Mouse (Mus musculus): ENCODE results near the gene Camk2g. TPM values are rescaled to one million over a fixed set of nuclear protein-coding genes. Genes with fewer than 3 reads are reported as not detected.

Gene Camk2g
- polyA plus RNA-seq, 1 experiment = 74.2 TPM

- peaks cover 76% of the 10 kb centered on the region for H3K36me3 ChIP-seq (ENCODE audit: control insufficient read depth, insufficient read depth)
- TF ChIP-seq USF1 (IDR thresholded peaks at IDR 0.05; ENCODE audit: low read depth) (no peak), FOSL1 (IDR thresholded peaks at IDR 0.05; ENCODE audit: insufficient read depth, low read length, poor library complexity, severe bottlenecking) (no peak), MAX (IDR thresholded peaks at IDR 0.05) (no peak), CTCF (IDR thresholded peaks at IDR 0.05; ENCODE audit: control insufficient read depth, insufficient read depth, insufficient read length) (no peak), MYOG (IDR thresholded peaks at IDR 0.05; ENCODE audit: control insufficient read depth, extremely low read depth, insufficient read length) (no peak), MYOD1 (IDR thresholded peaks at IDR 0.05; ENCODE audit: control insufficient read depth, insufficient read length, low read depth) (no peak)
Measured at GRCm38 (mm10) chr14:20789593-20789992, 4.3 kb downstream of the Camk2g start.

GRCm38 (mm10) chr14:20788151-20788550, 5.7 kb downstream of the Camk2g start:
- Histone ChIP-seq H3ac (ENCODE audit: control insufficient read depth, insufficient read length, low read depth) (no peak overlapping the region), H3K36me3 (ENCODE audit: control insufficient read depth, insufficient read depth) (peaks cover 90% of the 10 kb centered on the region)
- TF ChIP-seq CTCF (IDR thresholded peaks at IDR 0.05; ENCODE audit: control insufficient read depth, insufficient read depth, insufficient read length) = no peak
- TF ChIP-seq MAX (IDR thresholded peaks at IDR 0.05) = no peak
- no peak for TF ChIP-seq FOSL1 (IDR thresholded peaks at IDR 0.05; ENCODE audit: insufficient read depth, low read length, poor library complexity, severe bottlenecking)
- TF ChIP-seq USF1 (IDR thresholded peaks at IDR 0.05; ENCODE audit: low read depth) = no peak

More at GRCm38 (mm10) chr14:20789593-20789992, 4.3 kb downstream of the Camk2g start:
- H3K4me3 ChIP-seq (ENCODE audit: insufficient read depth, poor library complexity, severe bottlenecking) = no peak overlapping the region
- H3K79me3 ChIP-seq (ENCODE audit: low read depth) = peaks cover 85% of the 10 kb centered on the region
- H3ac ChIP-seq (ENCODE audit: control insufficient read depth, insufficient read length, low read depth) = no peak overlapping the region
- H3K79me2 ChIP-seq (ENCODE audit: control insufficient read depth, insufficient read depth) = peaks cover 97% of the 10 kb centered on the region
- no peaks in the 10 kb centered on the region for H3K27me3 ChIP-seq (ENCODE audit: control insufficient read depth, insufficient read depth, insufficient read length)

GRCm38 (mm10) chr14:20786611-20787015, 7.3 kb downstream of the Camk2g start:
- Histone ChIP-seq H3K4me3 (ENCODE audit: insufficient read depth, poor library complexity, severe bottlenecking) (no peak overlapping the region), H3K27me3 (ENCODE audit: control insufficient read depth, insufficient read depth, insufficient read length) (no peaks in the 10 kb centered on the region), H3ac (ENCODE audit: control insufficient read depth, insufficient read length, low read depth) (no peak overlapping the region), H3K79me3 (ENCODE audit: low read depth) (peaks cover 91% of the 10 kb centered on the region), H3K36me3 (ENCODE audit: control insufficient read depth, insufficient read depth) (peaks cover 95% of the 10 kb centered on the region), H3K79me2 (ENCODE audit: control insufficient read depth, insufficient read depth) (peaks cover 100% of the 10 kb centered on the region)
- TF ChIP-seq CEBPB (IDR thresholded peaks at IDR 0.05; ENCODE audit: low read depth) (no peak), MAX (IDR thresholded peaks at IDR 0.05) (no peak), CTCF (IDR thresholded peaks at IDR 0.05; ENCODE audit: control insufficient read depth, insufficient read depth, insufficient read length) (no peak), MYOD1 (IDR thresholded peaks at IDR 0.05; ENCODE audit: control insufficient read depth, insufficient read length, low read depth) (no peak), MYOG (IDR thresholded peaks at IDR 0.05; ENCODE audit: control insufficient read depth, extremely low read depth, insufficient read length) (no peak), USF1 (IDR thresholded peaks at IDR 0.05; ENCODE audit: low read depth) (no peak), FOSL1 (IDR thresholded peaks at IDR 0.05; ENCODE audit: insufficient read depth, low read length, poor library complexity, severe bottlenecking) (no peak)

More at GRCm38 (mm10) chr14:20788151-20788550, 5.7 kb downstream of the Camk2g start:
- Histone ChIP-seq H3K27me3 (ENCODE audit: control insufficient read depth, insufficient read depth, insufficient read length) (no peaks in the 10 kb centered on the region), H3K79me2 (ENCODE audit: control insufficient read depth, insufficient read depth) (peaks cover 100% of the 10 kb centered on the region), H3K4me3 (ENCODE audit: insufficient read depth, poor library complexity, severe bottlenecking) (no peak overlapping the region), H3K79me3 (ENCODE audit: low read depth) (peaks cover 91% of the 10 kb centered on the region)

- TF ChIP-seq MYOD1 (IDR thresholded peaks at IDR 0.05; ENCODE audit: control insufficient read depth, insufficient read length, low read depth) (no peak), MAX (IDR thresholded peaks at IDR 0.05) (no peak), CEBPB (IDR thresholded peaks at IDR 0.05; ENCODE audit: low read depth) (no peak), FOSL1 (IDR thresholded peaks at IDR 0.05; ENCODE audit: insufficient read depth, low read length, poor library complexity, severe bottlenecking) (no peak), CTCF (IDR thresholded peaks at IDR 0.05; ENCODE audit: control insufficient read depth, insufficient read depth, insufficient read length) (no peak), MYOG (IDR thresholded peaks at IDR 0.05; ENCODE audit: control insufficient read depth, extremely low read depth, insufficient read length) (no peak), USF1 (IDR thresholded peaks at IDR 0.05; ENCODE audit: low read depth) (no peak)
- H3K79me2 ChIP-seq (ENCODE audit: control insufficient read depth, insufficient read depth) = peaks cover 100% of the 10 kb centered on the region
- H3K4me3 ChIP-seq (ENCODE audit: insufficient read depth, poor library complexity, severe bottlenecking) = no peak overlapping the region
- H3ac ChIP-seq (ENCODE audit: control insufficient read depth, insufficient read length, low read depth) = no peak overlapping the region
- peaks cover 88% of the 10 kb centered on the region for H3K79me3 ChIP-seq (ENCODE audit: low read depth)
- peaks cover 96% of the 10 kb centered on the region for H3K36me3 ChIP-seq (ENCODE audit: control insufficient read depth, insufficient read depth)
- H3K27me3 ChIP-seq (ENCODE audit: control insufficient read depth, insufficient read depth, insufficient read length) = no peaks in the 10 kb centered on the region
Measured at GRCm38 (mm10) chr14:20786020-20786419, 7.9 kb downstream of the Camk2g start.

GRCm38 (mm10) chr14:20785231-20785630, 8.7 kb downstream of the Camk2g start:
- Histone ChIP-seq H3ac (ENCODE audit: control insufficient read depth, insufficient read length, low read depth) (no peak overlapping the region), H3K36me3 (ENCODE audit: control insufficient read depth, insufficient read depth) (peaks cover 90% of the 10 kb centered on the region), H3K27me3 (ENCODE audit: control insufficient read depth, insufficient read depth, insufficient read length) (no peaks in the 10 kb centered on the region), H3K79me2 (ENCODE audit: control insufficient read depth, insufficient read depth) (peaks cover 97% of the 10 kb centered on the region), H3K79me3 (ENCODE audit: low read depth) (peaks cover 82% of the 10 kb centered on the region), H3K4me3 (ENCODE audit: insufficient read depth, poor library complexity, severe bottlenecking) (no peak overlapping the region)
- no peak for TF ChIP-seq CTCF (IDR thresholded peaks at IDR 0.05; ENCODE audit: control insufficient read depth, insufficient read depth, insufficient read length)
- TF ChIP-seq FOSL1 (IDR thresholded peaks at IDR 0.05; ENCODE audit: insufficient read depth, low read length, poor library complexity, severe bottlenecking) = no peak
- TF ChIP-seq MYOG (IDR thresholded peaks at IDR 0.05; ENCODE audit: control insufficient read depth, extremely low read depth, insufficient read length) = no peak
- no peak for TF ChIP-seq USF1 (IDR thresholded peaks at IDR 0.05; ENCODE audit: low read depth)
- TF ChIP-seq CEBPB (IDR thresholded peaks at IDR 0.05; ENCODE audit: low read depth) = no peak
- no peak for TF ChIP-seq MYOD1 (IDR thresholded peaks at IDR 0.05; ENCODE audit: control insufficient read depth, insufficient read length, low read depth)
- no peak for TF ChIP-seq MAX (IDR thresholded peaks at IDR 0.05)

- Histone ChIP-seq H3K27me3 (ENCODE audit: control insufficient read depth, insufficient read depth, insufficient read length) (no peaks in the 10 kb centered on the region), H3K79me3 (ENCODE audit: low read depth) (peaks cover 79% of the 10 kb centered on the region), H3K4me3 (ENCODE audit: insufficient read depth, poor library complexity, severe bottlenecking) (no peak overlapping the region), H3ac (ENCODE audit: control insufficient read depth, insufficient read length, low read depth) (no peak overlapping the region), H3K79me2 (ENCODE audit: control insufficient read depth, insufficient read depth) (peaks cover 95% of the 10 kb centered on the region), H3K36me3 (ENCODE audit: control insufficient read depth, insufficient read depth) (peaks cover 87% of the 10 kb centered on the region)
- TF ChIP-seq CEBPB (IDR thresholded peaks at IDR 0.05; ENCODE audit: low read depth) (no peak), USF1 (IDR thresholded peaks at IDR 0.05; ENCODE audit: low read depth) (no peak), CTCF (IDR thresholded peaks at IDR 0.05; ENCODE audit: control insufficient read depth, insufficient read depth, insufficient read length) (no peak), MYOD1 (IDR thresholded peaks at IDR 0.05; ENCODE audit: control insufficient read depth, insufficient read length, low read depth) (no peak), MAX (IDR thresholded peaks at IDR 0.05) (no peak), FOSL1 (IDR thresholded peaks at IDR 0.05; ENCODE audit: insufficient read depth, low read length, poor library complexity, severe bottlenecking) (no peak), MYOG (IDR thresholded peaks at IDR 0.05; ENCODE audit: control insufficient read depth, extremely low read depth, insufficient read length) (no peak)
Measured at GRCm38 (mm10) chr14:20784708-20785107, 9.2 kb downstream of the Camk2g start.
